Mouse (Mus musculus): Measurements from ENCODE around the gene Sobp. TPM values are rescaled to one million over a fixed set of nuclear protein-coding genes. Genes with fewer than 3 reads are reported as not detected.

The Sobp gene
- total RNA-seq, 1 experiment from 2014 or later: not detected

- no peak for ATAC-seq (replicated peaks in 1 of 2; ENCODE audit: insufficient read depth in 1 of 2, low FRiP score in 2 of 2, low TSS enrichment in 1 of 2, low read depth in 1 of 2, poor library complexity in 2 of 2, severe bottlenecking in 2 of 2)
Observed at GRCm38 (mm10) chr10:42991018-42991417, 183.3 kb downstream of the Sobp start.

- ATAC-seq (replicated peaks in 1 of 2; ENCODE audit: insufficient read depth in 1 of 2, low FRiP score in 2 of 2, low TSS enrichment in 1 of 2, low read depth in 1 of 2, poor library complexity in 2 of 2, severe bottlenecking in 2 of 2): peak; percentile 42 to 68; a peak in 3 of 4 replicates
Observed at GRCm38 (mm10) chr10:42989910-42990309, 184.4 kb downstream of the Sobp start.

- no peak for ATAC-seq (replicated peaks in 1 of 2; ENCODE audit: insufficient read depth in 1 of 2, low FRiP score in 2 of 2, low TSS enrichment in 1 of 2, low read depth in 1 of 2, poor library complexity in 2 of 2, severe bottlenecking in 2 of 2)
Observed at GRCm38 (mm10) chr10:42988627-42989026, 185.7 kb downstream of the Sobp start.

GRCm38 (mm10) chr10:42987594-42988052 lies 186.7 kb downstream of the Sobp start:
- ATAC-seq (replicated peaks in 1 of 2; ENCODE audit: insufficient read depth in 1 of 2, low FRiP score in 2 of 2, low TSS enrichment in 1 of 2, low read depth in 1 of 2, poor library complexity in 2 of 2, severe bottlenecking in 2 of 2): 0 out of 4 replicates have a peak, but pooled peaks of 1 of the 2 experiments have one; percentile 57

- no peak for ATAC-seq (replicated peaks in 1 of 2; ENCODE audit: insufficient read depth in 1 of 2, low FRiP score in 2 of 2, low TSS enrichment in 1 of 2, low read depth in 1 of 2, poor library complexity in 2 of 2, severe bottlenecking in 2 of 2)
Observed at GRCm38 (mm10) chr10:42984886-42985285, 189.4 kb downstream of the Sobp start.

GRCm38 (mm10) chr10:42980999-42981757 lies 193.2 kb downstream of the Sobp start:
- no peak for ATAC-seq (replicated peaks in 1 of 2; ENCODE audit: insufficient read depth in 1 of 2, low FRiP score in 2 of 2, low TSS enrichment in 1 of 2, low read depth in 1 of 2, poor library complexity in 2 of 2, severe bottlenecking in 2 of 2)

GRCm38 (mm10) chr10:42978346-42978745 lies 196.0 kb downstream of the Sobp start:
- ATAC-seq (replicated peaks in 1 of 2; ENCODE audit: insufficient read depth in 1 of 2, low FRiP score in 2 of 2, low TSS enrichment in 1 of 2, low read depth in 1 of 2, poor library complexity in 2 of 2, severe bottlenecking in 2 of 2): no peak

- ATAC-seq (replicated peaks in 1 of 2; ENCODE audit: insufficient read depth in 1 of 2, low FRiP score in 2 of 2, low TSS enrichment in 1 of 2, low read depth in 1 of 2, poor library complexity in 2 of 2, severe bottlenecking in 2 of 2): no peak
Observed at GRCm38 (mm10) chr10:42976577-42976976, 197.8 kb downstream of the Sobp start.

GRCm38 (mm10) chr10:42973537-42973936 lies 200.8 kb downstream of the Sobp start:
- no peak for ATAC-seq (replicated peaks in 1 of 2; ENCODE audit: insufficient read depth in 1 of 2, low FRiP score in 2 of 2, low TSS enrichment in 1 of 2, low read depth in 1 of 2, poor library complexity in 2 of 2, severe bottlenecking in 2 of 2)

GRCm38 (mm10) chr10:42972504-42973172 lies 201.7 kb downstream of the Sobp start:
- ATAC-seq (replicated peaks in 1 of 2; ENCODE audit: insufficient read depth in 1 of 2, low FRiP score in 2 of 2, low TSS enrichment in 1 of 2, low read depth in 1 of 2, poor library complexity in 2 of 2, severe bottlenecking in 2 of 2): peak; percentile 71 to 76; a peak in 3 of 4 replicates

- ATAC-seq (replicated peaks in 1 of 2; ENCODE audit: insufficient read depth in 1 of 2, low FRiP score in 2 of 2, low TSS enrichment in 1 of 2, low read depth in 1 of 2, poor library complexity in 2 of 2, severe bottlenecking in 2 of 2): no peak
Observed at GRCm38 (mm10) chr10:42968332-42968731, 206.0 kb downstream of the Sobp start.

GRCm38 (mm10) chr10:42963061-42963460 lies 211.3 kb downstream of the Sobp start:
- ATAC-seq (replicated peaks in 1 of 2; ENCODE audit: insufficient read depth in 1 of 2, low FRiP score in 2 of 2, low TSS enrichment in 1 of 2, low read depth in 1 of 2, poor library complexity in 2 of 2, severe bottlenecking in 2 of 2): no peak

GRCm38 (mm10) chr10:42962655-42963054 lies 211.7 kb downstream of the Sobp start:
- peak; percentile 37 to 46 for ATAC-seq (replicated peaks in 1 of 2; ENCODE audit: insufficient read depth in 1 of 2, low FRiP score in 2 of 2, low TSS enrichment in 1 of 2, low read depth in 1 of 2, poor library complexity in 2 of 2, severe bottlenecking in 2 of 2)

GRCm38 (mm10) chr10:42962181-42962601 lies 212.1 kb downstream of the Sobp start:
- peak; percentile 81 to 89 for ATAC-seq (replicated peaks in 1 of 2; ENCODE audit: insufficient read depth in 1 of 2, low FRiP score in 2 of 2, low TSS enrichment in 1 of 2, low read depth in 1 of 2, poor library complexity in 2 of 2, severe bottlenecking in 2 of 2)

- no peak for ATAC-seq (replicated peaks in 1 of 2; ENCODE audit: insufficient read depth in 1 of 2, low FRiP score in 2 of 2, low TSS enrichment in 1 of 2, low read depth in 1 of 2, poor library complexity in 2 of 2, severe bottlenecking in 2 of 2)
Observed at GRCm38 (mm10) chr10:42961771-42962170, 212.6 kb downstream of the Sobp start.

GRCm38 (mm10) chr10:42958686-42959085 lies 215.6 kb downstream of the Sobp start:
- no peak for ATAC-seq (replicated peaks in 1 of 2; ENCODE audit: insufficient read depth in 1 of 2, low FRiP score in 2 of 2, low TSS enrichment in 1 of 2, low read depth in 1 of 2, poor library complexity in 2 of 2, severe bottlenecking in 2 of 2)

- peak; percentile 63 to 65; a peak in 3 of 4 replicates for ATAC-seq (replicated peaks in 1 of 2; ENCODE audit: insufficient read depth in 1 of 2, low FRiP score in 2 of 2, low TSS enrichment in 1 of 2, low read depth in 1 of 2, poor library complexity in 2 of 2, severe bottlenecking in 2 of 2)
Observed at GRCm38 (mm10) chr10:42957881-42958651, 216.3 kb downstream of the Sobp start.

GRCm38 (mm10) chr10:42955205-42955604 lies 219.1 kb downstream of the Sobp start:
- no peak for ATAC-seq (replicated peaks in 1 of 2; ENCODE audit: insufficient read depth in 1 of 2, low FRiP score in 2 of 2, low TSS enrichment in 1 of 2, low read depth in 1 of 2, poor library complexity in 2 of 2, severe bottlenecking in 2 of 2)

Measured in hematopoietic stem cell, adult 5-6 weeks (primary cell).